Mouse (Mus musculus) thymus, adult 2 months (tissue): Measurements from ENCODE around the gene Vav3.

ENCODE experiments used
- CTCF ChIP-seq: fragments of 200-500 bp; IDR thresholded peaks from 2 replicates; pipeline ENCODE4 v1.5.1; 2012; ENCODE audit warnings: mild to moderate bottlenecking, control low read depth, low read length, moderate library complexity, borderline replicate concordance; ENCODE audit not compliant: control insufficient read depth, poor library complexity, insufficient read depth; ENCODE audit errors: extremely low read depth
- POLR2A ChIP-seq: fragments of 200-500 bp; IDR thresholded peaks from 2 replicates; pipeline ENCODE4 v1.6.1; 2012; ENCODE audit warnings: mild to moderate bottlenecking, low read length, control low read depth, moderate library complexity; ENCODE audit not compliant: control insufficient read depth, poor library complexity, insufficient read depth; ENCODE audit errors: extremely low read depth

DNA sequence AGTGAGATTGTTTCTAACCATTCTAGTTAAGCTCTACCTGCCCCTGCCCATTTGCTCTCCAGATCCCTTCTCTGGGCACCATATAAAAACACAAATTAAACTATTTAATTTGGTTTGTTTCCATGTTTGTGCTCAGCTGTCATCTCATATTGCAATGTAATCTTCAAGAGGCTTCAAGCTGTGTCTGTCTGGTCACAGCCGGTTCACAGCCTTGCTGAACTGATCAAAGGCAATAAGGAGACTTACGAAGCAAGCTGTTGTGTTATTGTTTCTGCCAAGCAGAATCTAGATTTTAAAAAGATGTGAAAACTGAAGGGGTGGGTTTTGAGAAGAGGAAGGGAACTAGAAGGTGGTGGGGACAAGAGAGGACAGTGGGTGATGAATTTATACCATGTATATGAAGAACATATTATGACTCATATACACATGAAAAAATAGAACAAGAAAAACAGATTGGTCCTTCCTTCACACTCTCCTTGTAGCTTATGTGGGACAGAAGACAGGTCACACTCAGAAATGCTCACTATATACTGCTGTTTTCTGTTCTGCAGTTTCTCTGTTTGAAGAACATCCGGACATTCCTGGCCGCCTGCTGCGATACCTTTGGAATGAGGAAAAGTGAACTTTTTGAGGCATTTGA is 83.1 kb downstream of the Vav3 start:
- TF ChIP-seq POLR2A (no peak), CTCF (no peak)
